Mouse (Mus musculus): Measurements from ENCODE around the gene Zfp276. TPM values are rescaled to one million over a fixed set of nuclear protein-coding genes. Genes with fewer than 3 reads are reported as not detected.
"Not testable (repeated sequence)": the region's sequence is repeated elsewhere in the genome, so short reads cannot be mapped to it uniquely, and the experiment has no call there.

The Zfp276 gene
- polyA plus RNA-seq, 1 experiment from 2014 or later: 26.5 TPM

DNA sequence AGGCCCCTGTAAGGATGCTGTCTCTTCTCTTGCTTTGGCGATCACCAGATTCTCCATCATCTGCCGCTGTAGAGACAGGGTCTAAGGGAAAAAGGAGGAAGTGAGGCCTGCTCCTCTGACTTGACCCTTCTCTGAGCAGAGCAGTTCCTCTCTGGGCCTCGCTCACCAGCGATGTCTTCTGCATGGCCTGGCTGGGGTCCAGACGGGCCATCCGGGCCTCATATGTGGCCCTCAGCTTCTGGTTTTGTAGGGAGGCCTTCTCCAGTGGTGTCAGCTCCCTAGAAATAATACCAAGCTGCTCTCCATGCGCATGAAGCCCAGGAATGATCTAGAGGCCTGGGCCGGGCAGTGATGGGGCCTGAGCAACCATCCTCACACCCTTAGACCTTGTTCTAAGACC lies 5.4 kb upstream of the Zfp276 start:
- Histone ChIP-seq H3K9ac (replicated peaks) (no peak overlapping the region), H3K4me1 (peaks cover 9% of the 10 kb centered on the region), H3K4me2 (replicated peaks) (no peak overlapping the region), H3K9me3 (no peaks in the 10 kb centered on the region), H3K27ac (replicated peaks) (no peak overlapping the region), H3K4me3 (no peak overlapping the region), H3K27me3 (no peaks in the 10 kb centered on the region), H3K36me3 (peaks cover 70% of the 10 kb centered on the region)
- WGBS: 94% methylated on average over 7 of the region's 8 CpGs
- ATAC-seq (replicated peaks): no peak

GRCm38 (mm10) chr8:123250940-123251339 lies 3.1 kb upstream of the Zfp276 start:
- Histone ChIP-seq H3K9me3 (no peaks in the 10 kb centered on the region), H3K4me2 (replicated peaks) (no peak overlapping the region), H3K36me3 (peaks cover 55% of the 10 kb centered on the region), H3K4me3 (no peak overlapping the region), H3K4me1 (peaks cover 22% of the 10 kb centered on the region), H3K9ac (replicated peaks) (no peak overlapping the region), H3K27me3 (no peaks in the 10 kb centered on the region), H3K27ac (replicated peaks) (no peak overlapping the region)
- WGBS: 89% methylated on average over 5 of the region's 5 CpGs
- no peak for ATAC-seq (replicated peaks)

GRCm38 (mm10) chr8:123252925-123253324 lies 1.1 kb upstream of the Zfp276 start:
- Histone ChIP-seq H3K9me3 (no peaks in the 10 kb centered on the region), H3K36me3 (peaks cover 53% of the 10 kb centered on the region), H3K27me3 (no peaks in the 10 kb centered on the region), H3K4me2 (replicated peaks) (peak overlapping the region; percentile 79), H3K4me3 (peak overlapping the region; percentile 87), H3K4me1 (peaks cover 22% of the 10 kb centered on the region), H3K27ac (replicated peaks) (no peak overlapping the region; the same call in 1 of the 2 replicates), H3K9ac (replicated peaks) (peak overlapping the region; percentile 97)
- no peak for ATAC-seq (replicated peaks)
- WGBS: 48% methylated on average over 4 of the region's 4 CpGs

- Histone ChIP-seq H3K4me1 (peaks cover 22% of the 10 kb centered on the region), H3K4me2 (replicated peaks) (peak overlapping the region; percentile 79), H3K27ac (replicated peaks) (peak overlapping the region; percentile 85), H3K36me3 (peaks cover 53% of the 10 kb centered on the region), H3K9ac (replicated peaks) (peak overlapping the region; percentile 97), H3K27me3 (no peaks in the 10 kb centered on the region), H3K9me3 (no peaks in the 10 kb centered on the region), H3K4me3 (peak overlapping the region; percentile 87)
- ATAC-seq (replicated peaks): peak; percentile 75
- WGBS: 0% methylated on average over 40 of the region's 40 CpGs
These were observed 420 bp upstream of the Zfp276 start for GRCm38 (mm10) chr8:123253451-123254098.

- Histone ChIP-seq H3K4me1 (peaks cover 22% of the 10 kb centered on the region), H3K36me3 (peaks cover 52% of the 10 kb centered on the region), H3K4me3 (peak overlapping the region; percentile 87), H3K4me2 (replicated peaks) (peak overlapping the region; percentile 79), H3K9me3 (no peaks in the 10 kb centered on the region), H3K27me3 (no peaks in the 10 kb centered on the region), H3K27ac (replicated peaks) (no peak overlapping the region), H3K9ac (replicated peaks) (peak overlapping the region; percentile 97)
- 68% methylated on average over 6 of the region's 6 CpGs for WGBS
- ATAC-seq (replicated peaks): no peak
These were observed 1.2 kb downstream of the Zfp276 start for GRCm38 (mm10) chr8:123255170-123255569.

DNA sequence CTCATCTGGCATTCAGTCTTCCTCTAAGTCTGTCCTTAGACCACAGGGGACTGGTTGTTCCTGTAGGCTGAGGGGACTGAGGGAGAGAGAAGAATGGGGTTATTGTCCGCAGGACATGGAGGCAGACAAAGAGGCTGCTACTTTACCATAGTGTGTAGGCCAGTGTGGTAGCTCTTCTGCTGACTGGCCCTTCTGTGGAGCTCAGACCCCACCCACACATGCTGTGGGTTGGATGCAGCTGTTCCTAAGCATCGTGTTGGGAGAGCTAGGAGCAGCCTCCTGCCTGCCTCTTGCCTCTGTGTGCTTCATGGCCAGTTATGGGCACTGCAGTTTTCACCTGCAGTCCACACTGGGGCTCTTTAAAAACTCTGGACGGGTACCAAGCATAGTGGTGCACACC lies 3.1 kb downstream of the Zfp276 start:
- ATAC-seq (replicated peaks): no peak
- no peaks in the 10 kb centered on the region for H3K27me3 ChIP-seq
- H3K4me3 ChIP-seq: no peak overlapping the region
- no peaks in the 10 kb centered on the region for H3K9me3 ChIP-seq
- no peak overlapping the region for H3K27ac ChIP-seq (replicated peaks)
- H3K9ac ChIP-seq (replicated peaks): no peak overlapping the region
- H3K4me1 ChIP-seq: peaks cover 22% of the 10 kb centered on the region
- WGBS: 83% methylated on average over 3 of the region's 3 CpGs
- no peak overlapping the region for H3K4me2 ChIP-seq (replicated peaks)
- peaks cover 48% of the 10 kb centered on the region for H3K36me3 ChIP-seq

DNA sequence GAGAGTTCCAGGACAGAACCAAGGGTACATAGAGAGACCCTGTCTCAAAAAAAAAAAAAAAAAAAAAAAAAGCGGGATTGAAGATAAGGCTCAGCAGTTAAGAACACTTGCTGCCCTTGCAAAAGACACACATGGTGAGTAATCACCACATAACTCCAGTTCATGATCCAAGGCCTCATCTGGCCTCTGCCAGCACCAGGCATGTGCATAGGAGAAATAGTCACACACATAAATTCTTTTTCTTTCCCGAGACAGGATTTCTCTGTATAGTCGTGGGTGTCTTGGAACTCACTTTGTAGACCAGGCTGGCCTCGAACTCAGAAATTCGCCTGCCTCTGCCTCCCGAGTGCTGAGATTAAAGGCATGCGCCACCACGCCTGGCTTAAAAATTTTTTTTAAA lies 3.6 kb downstream of the Zfp276 start:
- H3K9ac ChIP-seq (replicated peaks); ATAC-seq (replicated peaks); H3K27me3 ChIP-seq; H3K4me3 ChIP-seq; H3K27ac ChIP-seq (replicated peaks); H3K4me2 ChIP-seq (replicated peaks); H3K9me3 ChIP-seq: not testable (repeated sequence)
- WGBS: 92% methylated on average over 8 of the region's 8 CpGs
- Histone ChIP-seq H3K4me1 (peaks cover 21% of the 10 kb centered on the region), H3K36me3 (peaks cover 50% of the 10 kb centered on the region)

DNA sequence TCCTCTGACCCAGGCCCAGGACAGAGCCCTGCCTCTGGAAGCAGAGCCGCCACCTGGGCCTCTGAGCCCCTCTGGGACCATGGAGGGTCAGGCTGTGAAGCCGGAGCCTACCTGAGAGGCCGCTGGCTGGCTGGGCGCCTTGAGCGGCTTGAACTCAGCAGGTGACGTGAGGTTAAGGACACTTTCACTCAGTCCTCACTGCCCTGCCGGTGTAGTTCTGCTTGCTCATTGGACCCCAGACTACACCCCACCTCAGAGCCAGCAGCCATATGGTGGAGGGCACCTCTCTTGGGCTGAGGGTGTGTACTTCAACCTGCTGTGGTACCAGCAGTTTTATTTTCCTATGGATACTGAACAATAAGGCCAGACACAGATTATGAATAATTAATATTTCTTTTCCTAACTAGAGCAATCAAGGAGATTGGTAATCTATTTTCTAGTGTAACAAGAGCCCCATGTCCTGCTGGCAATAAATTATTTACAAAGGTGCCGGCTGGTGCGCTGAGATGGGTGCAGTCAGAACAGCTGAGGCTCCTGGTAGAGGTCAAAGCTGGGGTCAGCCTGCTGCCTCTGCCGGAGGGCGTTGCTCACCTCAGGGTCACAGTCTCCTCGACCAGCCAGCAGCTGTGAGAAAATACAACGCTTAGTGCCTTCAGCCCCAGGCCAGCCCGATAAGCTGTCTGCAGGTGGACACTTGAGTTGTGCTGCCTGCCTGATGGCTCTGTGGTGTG lies 14.1 kb downstream of the Zfp276 start:
- no peaks in the 10 kb centered on the region for H3K27me3 ChIP-seq
- no peak overlapping the region for H3K9ac ChIP-seq (replicated peaks)
- H3K9me3 ChIP-seq: no peaks in the 10 kb centered on the region
- no peaks in the 10 kb centered on the region for H3K4me1 ChIP-seq
- no peak overlapping the region for H3K4me2 ChIP-seq (replicated peaks)
- no peak for ATAC-seq (replicated peaks)
- H3K27ac ChIP-seq (replicated peaks): no peak overlapping the region
- peaks cover 67% of the 10 kb centered on the region for H3K36me3 ChIP-seq
- H3K4me3 ChIP-seq: no peak overlapping the region
- WGBS: 91% methylated on average over 14 of the region's 14 CpGs

GRCm38 (mm10) chr8:123271147-123271546 lies 17.2 kb downstream of the Zfp276 start:
- 94% methylated on average over 10 of the region's 10 CpGs for WGBS
- Histone ChIP-seq H3K4me1 (no peaks in the 10 kb centered on the region), H3K27me3 (no peaks in the 10 kb centered on the region), H3K4me2 (replicated peaks) (no peak overlapping the region), H3K9me3 (no peaks in the 10 kb centered on the region), H3K27ac (replicated peaks) (no peak overlapping the region), H3K4me3 (no peak overlapping the region), H3K36me3 (peaks cover 44% of the 10 kb centered on the region), H3K9ac (replicated peaks) (no peak overlapping the region)
- no peak for ATAC-seq (replicated peaks)

DNA sequence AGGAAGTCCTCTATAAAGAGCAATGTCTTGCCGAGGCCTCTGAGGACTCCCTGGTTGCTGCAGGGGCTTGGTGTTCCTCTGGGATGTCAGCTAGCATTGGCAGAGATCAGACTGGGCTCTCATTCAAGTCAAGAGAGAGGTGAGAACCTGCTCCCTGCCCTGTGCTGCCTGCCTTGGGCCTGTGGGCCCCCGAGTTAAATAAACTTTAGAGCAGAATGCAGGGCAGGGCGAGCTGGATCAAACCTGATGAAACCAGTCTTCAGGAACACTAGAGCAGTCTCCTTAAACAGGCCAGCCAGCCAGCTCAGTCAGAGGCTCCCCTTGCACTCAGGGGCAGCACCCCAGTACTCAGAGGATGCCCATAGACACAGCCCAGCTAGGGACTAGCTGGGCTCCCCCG lies 17.9 kb downstream of the Zfp276 start:
- H3K4me3 ChIP-seq: no peak overlapping the region
- H3K9ac ChIP-seq (replicated peaks): no peak overlapping the region
- H3K27me3 ChIP-seq: no peaks in the 10 kb centered on the region
- H3K27ac ChIP-seq (replicated peaks): no peak overlapping the region
- no peak for ATAC-seq (replicated peaks)
- H3K36me3 ChIP-seq: peaks cover 37% of the 10 kb centered on the region
- WGBS: 87% methylated on average over 4 of the region's 4 CpGs
- H3K9me3 ChIP-seq: no peaks in the 10 kb centered on the region
- H3K4me1 ChIP-seq: no peaks in the 10 kb centered on the region
- no peak overlapping the region for H3K4me2 ChIP-seq (replicated peaks)

GRCm38 (mm10) chr8:123274447-123274846 lies 20.5 kb downstream of the Zfp276 start:
- ATAC-seq (replicated peaks): no peak
- Histone ChIP-seq H3K4me2 (replicated peaks) (no peak overlapping the region), H3K9ac (replicated peaks) (no peak overlapping the region), H3K9me3 (no peaks in the 10 kb centered on the region), H3K27me3 (no peaks in the 10 kb centered on the region), H3K4me3 (no peak overlapping the region), H3K4me1 (no peaks in the 10 kb centered on the region), H3K27ac (replicated peaks) (no peak overlapping the region), H3K36me3 (peaks cover 11% of the 10 kb centered on the region)
- 93% methylated on average over 5 of the region's 5 CpGs for WGBS

GRCm38 (mm10) chr8:123275096-123275495 lies 21.1 kb downstream of the Zfp276 start:
- Histone ChIP-seq H3K9me3 (no peaks in the 10 kb centered on the region), H3K27ac (replicated peaks) (no peak overlapping the region), H3K4me3 (no peak overlapping the region), H3K36me3 (peaks cover 5% of the 10 kb centered on the region), H3K4me2 (replicated peaks) (no peak overlapping the region), H3K27me3 (no peaks in the 10 kb centered on the region), H3K9ac (replicated peaks) (no peak overlapping the region), H3K4me1 (no peaks in the 10 kb centered on the region)
- no peak for ATAC-seq (replicated peaks)
- WGBS: 94% methylated on average over 12 of the region's 12 CpGs

Data from forebrain, embryonic 15.5 days (tissue).